Mouse (Mus musculus): ENCODE measurements around the gene Ubxn11. TPM values are rescaled to one million over a fixed set of nuclear protein-coding genes. Genes with fewer than 3 reads are reported as not detected.
A peak's percentile ranks its signal among the peaks of the same experiment; 100 is the strongest.

The Ubxn11 gene
- polyA plus RNA-seq, 1 experiment = 6.2 TPM

- no peak for TF ChIP-seq GATA1 (IDR thresholded peaks at IDR 0.05; ENCODE audit: low read length)
Measured at GRCm38 (mm10) chr4:134122281-134122680, 19.9 kb downstream of the Ubxn11 start.

DNA sequence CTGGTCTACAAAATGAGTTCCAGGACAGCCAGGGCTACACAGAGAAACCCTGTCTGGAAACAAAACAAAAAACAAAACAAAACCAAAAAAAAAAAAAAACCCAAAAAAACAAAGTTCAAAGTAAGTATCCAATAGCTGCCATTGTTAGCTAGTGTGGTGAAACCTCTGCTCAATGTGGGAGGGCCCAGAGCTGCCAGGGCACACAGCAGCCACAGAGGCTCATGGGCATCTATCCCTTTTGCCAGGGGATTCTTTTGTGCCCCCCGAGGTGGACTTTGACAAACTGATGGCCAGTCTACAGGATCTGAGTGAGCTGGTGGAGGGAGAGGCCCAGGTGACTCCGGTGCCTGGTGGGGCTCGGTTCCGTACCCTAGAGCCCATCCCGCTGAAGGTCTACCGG, 20.8 kb downstream of the Ubxn11 start:
- TF ChIP-seq GATA1 (IDR thresholded peaks at IDR 0.05; ENCODE audit: low read length) = no peak

- peak; percentile 83 for TF ChIP-seq GATA1 (IDR thresholded peaks at IDR 0.05; ENCODE audit: low read length)
Measured at GRCm38 (mm10) chr4:134123680-134124551, 21.5 kb downstream of the Ubxn11 start.

- TF ChIP-seq GATA1 (IDR thresholded peaks at IDR 0.05; ENCODE audit: low read length) = no peak
Measured at GRCm38 (mm10) chr4:134125383-134126060, 23.2 kb downstream of the Ubxn11 start.

DNA sequence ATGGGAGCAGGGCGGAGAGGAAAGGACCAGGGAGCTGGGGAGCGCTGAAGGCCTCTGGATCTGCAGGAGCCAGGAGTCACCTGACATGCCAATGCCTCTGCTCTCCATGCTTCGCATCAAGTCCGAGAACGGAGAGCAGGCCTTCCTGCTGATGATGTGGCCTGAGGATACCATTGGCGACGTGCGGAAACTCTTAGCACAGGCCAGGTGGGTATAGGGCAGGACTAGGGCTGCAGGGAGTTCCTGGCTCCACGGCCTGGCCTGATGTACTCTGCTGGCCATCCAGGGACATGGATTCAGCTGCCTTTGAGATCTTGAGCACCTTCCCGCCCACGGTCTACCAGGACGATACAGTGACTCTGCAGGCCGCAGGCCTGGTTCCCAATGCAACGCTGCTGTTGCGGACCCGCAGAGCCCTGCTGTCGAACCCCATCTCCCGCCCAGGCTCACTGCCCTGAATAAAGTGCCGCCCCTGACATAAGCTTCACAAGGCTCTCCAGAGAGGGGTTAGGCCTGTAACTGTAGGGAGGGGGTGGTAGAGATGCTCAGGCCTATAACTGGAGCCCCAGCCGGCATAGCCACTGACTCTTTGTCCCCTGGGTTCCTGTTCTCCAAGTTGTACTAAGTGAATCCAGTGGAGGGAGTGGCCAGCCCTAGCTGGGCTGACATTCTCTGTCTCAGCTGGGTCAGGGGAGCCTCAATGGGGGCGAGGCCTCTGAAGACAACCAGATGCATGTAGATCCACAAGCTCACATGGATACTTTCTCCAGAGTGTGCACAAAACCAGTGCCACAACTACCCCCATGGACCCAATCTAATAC, 24.1 kb downstream of the Ubxn11 start:
- TF ChIP-seq GATA1 (IDR thresholded peaks at IDR 0.05; ENCODE audit: low read length) = no peak

DNA sequence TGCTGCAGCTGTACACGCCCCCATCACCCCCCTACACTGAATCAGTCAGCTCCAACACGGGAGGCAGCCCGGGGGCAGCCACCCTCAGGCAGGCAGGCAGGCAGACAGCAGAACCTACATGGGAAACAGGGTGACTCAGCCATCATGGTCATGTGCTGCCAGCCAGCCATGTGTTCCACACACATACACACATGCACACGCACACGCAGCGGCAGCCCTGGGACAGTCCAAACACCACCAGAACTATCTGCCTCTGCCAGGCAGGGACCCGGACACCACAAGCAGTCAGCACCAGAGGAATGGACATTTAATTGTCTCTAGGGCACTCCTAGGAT, 24.7 kb downstream of the Ubxn11 start:
- TF ChIP-seq GATA1 (IDR thresholded peaks at IDR 0.05; ENCODE audit: low read length) = no peak

DNA sequence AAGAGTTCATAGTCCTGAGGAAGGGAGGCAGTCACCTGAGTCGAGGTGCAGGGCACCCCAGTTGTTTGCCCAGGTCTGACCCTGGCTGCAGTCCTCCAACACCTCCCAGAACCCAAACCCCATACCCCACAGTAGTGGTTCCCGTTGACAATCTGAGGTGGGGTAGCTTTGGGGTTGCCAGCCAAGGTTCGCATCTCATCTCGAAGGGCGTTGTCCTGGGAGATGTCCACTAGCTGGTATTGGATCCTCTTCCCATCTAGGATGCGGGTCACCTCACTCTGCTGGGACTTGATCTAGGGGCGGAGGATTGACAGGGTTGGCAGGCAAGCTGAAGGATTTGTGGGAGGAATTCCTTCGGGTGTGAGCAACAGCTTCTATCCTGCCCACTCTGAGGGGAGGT, 25.4 kb downstream of the Ubxn11 start:
- no peak for TF ChIP-seq GATA1 (IDR thresholded peaks at IDR 0.05; ENCODE audit: low read length)

GRCm38 (mm10) chr4:134128221-134128982, 26.0 kb downstream of the Ubxn11 start, which contains the start of gene Sh3bgrl3:
Gene Sh3bgrl3 (minus strand): TSS chr4:134128789.
- no peak for TF ChIP-seq GATA1 (IDR thresholded peaks at IDR 0.05; ENCODE audit: low read length)

DNA sequence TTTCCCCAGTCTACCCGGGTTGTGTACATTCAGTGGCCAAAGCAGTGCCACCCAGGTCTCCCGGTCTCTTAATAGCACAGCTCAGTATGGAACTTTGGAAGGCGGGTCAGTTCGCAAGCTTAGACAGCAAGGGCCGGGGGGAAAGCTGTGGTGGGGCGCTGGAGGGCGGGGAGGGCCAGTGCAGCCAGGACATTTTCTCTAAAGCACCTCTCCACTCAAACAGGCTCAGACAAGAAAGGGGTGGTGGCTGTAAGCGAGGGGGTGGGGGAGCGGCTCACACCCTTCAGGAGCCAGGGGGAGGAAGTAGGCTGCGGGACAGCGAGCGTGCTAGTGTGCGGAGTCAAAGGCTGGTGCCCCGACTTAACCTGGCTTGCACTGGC, 26.6 kb downstream of the Ubxn11 start:
- TF ChIP-seq GATA1 (IDR thresholded peaks at IDR 0.05; ENCODE audit: low read length) = no peak

- TF ChIP-seq GATA1 (IDR thresholded peaks at IDR 0.05; ENCODE audit: low read length) = no peak
Measured at GRCm38 (mm10) chr4:134129482-134129881, 27.1 kb downstream of the Ubxn11 start.

DNA sequence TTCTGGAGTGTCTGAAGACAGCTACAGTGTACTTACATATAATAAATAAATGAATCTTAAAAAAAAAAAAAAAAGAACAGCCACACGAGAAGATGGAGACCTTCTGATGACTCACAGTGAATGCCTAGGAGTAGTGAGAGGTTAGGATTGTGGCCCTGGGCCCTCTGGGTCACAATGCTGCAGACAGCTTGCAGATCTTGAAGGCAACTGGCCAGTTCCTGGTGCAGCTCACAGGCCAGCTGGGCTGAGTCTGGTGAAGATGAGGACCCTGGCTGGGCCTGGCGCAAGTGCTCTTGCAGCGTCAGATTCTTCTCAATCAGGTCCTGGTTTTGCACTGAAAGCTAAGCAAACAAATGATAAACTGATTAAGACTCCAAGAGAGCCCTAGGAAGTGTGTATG, 29.7 kb downstream of the Ubxn11 start:
- TF ChIP-seq GATA1 (IDR thresholded peaks at IDR 0.05; ENCODE audit: low read length) = no peak

GRCm38 (mm10) chr4:134132519-134133095, 30.2 kb downstream of the Ubxn11 start:
- TF ChIP-seq GATA1 (IDR thresholded peaks at IDR 0.05; ENCODE audit: low read length) = no peak

- TF ChIP-seq GATA1 (IDR thresholded peaks at IDR 0.05; ENCODE audit: low read length) = no peak
Measured at GRCm38 (mm10) chr4:134136280-134136926, 34.0 kb downstream of the Ubxn11 start.

GRCm38 (mm10) chr4:134138857-134139256, 36.5 kb downstream of the Ubxn11 start:
- TF ChIP-seq GATA1 (IDR thresholded peaks at IDR 0.05; ENCODE audit: low read length) = no peak
